Mouse (Mus musculus) erythroblast, embryonic 14.5 days (primary cell): Measurements from ENCODE around the gene Myo1d. TPM values are rescaled to one million over a fixed set of nuclear protein-coding genes. Genes with fewer than 3 reads are reported as not detected.

ENCODE experiments used
- H3K27me3 ChIP-seq: 2 replicates; pipeline ENCODE4 v1.6.1; 2012; ENCODE audit warnings: inconsistent platforms; ENCODE audit not compliant: control insufficient read depth
- H3K36me3 ChIP-seq: 2 replicates; pipeline ENCODE4 v1.6.1; 2012; ENCODE audit warnings: mild to moderate bottlenecking, inconsistent platforms; ENCODE audit not compliant: control insufficient read depth
- H3K4me1 ChIP-seq: 2 replicates; pipeline ENCODE4 v1.6.1; 2012; ENCODE audit warnings: inconsistent platforms; ENCODE audit not compliant: control insufficient read depth
- H3K4me3 ChIP-seq: replicated peaks from 2 replicates; pipeline ENCODE3; 2012; ENCODE audit warnings: moderate library complexity, mild to moderate bottlenecking, inconsistent platforms
- H3K9me3 ChIP-seq: 2 replicates; pipeline ENCODE4 v1.6.1; 2012; ENCODE audit warnings: low read length, inconsistent platforms, mixed read lengths; ENCODE audit not compliant: control insufficient read depth
- GATA1 ChIP-seq: IDR thresholded peaks from 2 replicates; pipeline ENCODE4 v1.6.1; 2012; ENCODE audit warnings: low read length, inconsistent platforms, mixed read lengths
- TAL1 ChIP-seq: IDR thresholded peaks from 3 replicates; pipeline ENCODE4 v1.6.1; 2012; ENCODE audit warnings: low read length, inconsistent platforms, mixed read lengths
- polyA plus RNA-seq: library from polyadenylated mRNA; stranded (reverse); fragments of >175 nt; gene quantifications from 2 replicates; pipeline ENCODE4 v1.2.3, GENCODE M21; 2012

Gene Myo1d
- polyA plus RNA-seq, 1 experiment, result 1.9 TPM

- H3K36me3 ChIP-seq, result peaks cover 2% of the 10 kb centered on the region; the same call in 1 of the 2 replicates
Observed at GRCm38 (mm10) chr11:80772595-80773210, 7.1 kb downstream of the Myo1d start.

GRCm38 (mm10) chr11:80771596-80772250, 8.1 kb downstream of the Myo1d start:
- Histone ChIP-seq H3K27me3 (peaks cover 10% of the 10 kb centered on the region; the same call in 1 of the 2 replicates), H3K4me1 (peaks cover 6% of the 10 kb centered on the region; the same call in 1 of the 2 replicates), H3K9me3 (no peaks in the 10 kb centered on the region), H3K36me3 (peaks cover 2% of the 10 kb centered on the region; the same call in 1 of the 2 replicates), H3K4me3 (no peak overlapping the region)
- no peak for TF ChIP-seq TAL1

More at GRCm38 (mm10) chr11:80772595-80773210, 7.1 kb downstream of the Myo1d start:
- Histone ChIP-seq H3K4me1 (peaks cover 2% of the 10 kb centered on the region; the same call in 1 of the 2 replicates), H3K9me3 (no peaks in the 10 kb centered on the region), H3K4me3 (no peak overlapping the region), H3K27me3 (peaks cover 11% of the 10 kb centered on the region)
- no peak for TF ChIP-seq TAL1
- no peak for TF ChIP-seq GATA1

GRCm38 (mm10) chr11:80771186-80771585, 8.6 kb downstream of the Myo1d start:
- Histone ChIP-seq H3K9me3 (no peaks in the 10 kb centered on the region), H3K4me1 (peaks cover 12% of the 10 kb centered on the region; the same call in 1 of the 2 replicates), H3K27me3 (peaks cover 11% of the 10 kb centered on the region; the same call in 1 of the 2 replicates), H3K36me3 (peaks cover 2% of the 10 kb centered on the region; the same call in 1 of the 2 replicates), H3K4me3 (no peak overlapping the region)
- TF ChIP-seq TAL1 (no peak), GATA1 (no peak)

- H3K27me3 ChIP-seq, result peaks cover 13% of the 10 kb centered on the region; the same call in 1 of the 2 replicates
- no peaks in the 10 kb centered on the region for H3K9me3 ChIP-seq
- TF ChIP-seq TAL1, result no peak
- TF ChIP-seq GATA1, result no peak
- H3K36me3 ChIP-seq, result no peaks in the 10 kb centered on the region
- H3K4me1 ChIP-seq, result peaks cover 10% of the 10 kb centered on the region; the same call in 1 of the 2 replicates
- H3K4me3 ChIP-seq, result no peak overlapping the region
Observed at GRCm38 (mm10) chr11:80767320-80767617, 12.6 kb downstream of the Myo1d start.

- Histone ChIP-seq H3K4me3 (no peak overlapping the region), H3K4me1 (peaks cover 12% of the 10 kb centered on the region; the same call in 1 of the 2 replicates), H3K27me3 (peaks cover 13% of the 10 kb centered on the region; the same call in 1 of the 2 replicates), H3K9me3 (no peaks in the 10 kb centered on the region), H3K36me3 (no peaks in the 10 kb centered on the region)
- TF ChIP-seq TAL1, result no peak
- no peak for TF ChIP-seq GATA1
Observed at GRCm38 (mm10) chr11:80766472-80767319, 13.1 kb downstream of the Myo1d start.

GRCm38 (mm10) chr11:80766068-80766467, 13.8 kb downstream of the Myo1d start:
- H3K27me3 ChIP-seq, result peaks cover 13% of the 10 kb centered on the region; the same call in 1 of the 2 replicates
- H3K4me1 ChIP-seq, result peaks cover 12% of the 10 kb centered on the region; the same call in 1 of the 2 replicates
- H3K36me3 ChIP-seq, result no peaks in the 10 kb centered on the region
- H3K4me3 ChIP-seq, result no peak overlapping the region
- TF ChIP-seq GATA1, result no peak
- no peaks in the 10 kb centered on the region for H3K9me3 ChIP-seq

- no peak for TF ChIP-seq GATA1
- no peak for TF ChIP-seq TAL1
- Histone ChIP-seq H3K36me3 (no peaks in the 10 kb centered on the region), H3K4me1 (peaks cover 9% of the 10 kb centered on the region; the same call in 1 of the 2 replicates), H3K9me3 (no peaks in the 10 kb centered on the region), H3K4me3 (no peak overlapping the region), H3K27me3 (peaks cover 15% of the 10 kb centered on the region)
Observed at GRCm38 (mm10) chr11:80762066-80762465, 17.8 kb downstream of the Myo1d start.

- Histone ChIP-seq H3K4me1 (peaks cover 4% of the 10 kb centered on the region; the same call in 1 of the 2 replicates), H3K9me3 (no peaks in the 10 kb centered on the region), H3K27me3 (peaks cover 9% of the 10 kb centered on the region), H3K36me3 (no peaks in the 10 kb centered on the region), H3K4me3 (no peak overlapping the region)
- TF ChIP-seq GATA1, result no peak
Observed at GRCm38 (mm10) chr11:80761285-80761974, 18.4 kb downstream of the Myo1d start.
